Mouse (Mus musculus): ENCODE measurements around the gene Ikzf1. TPM values are rescaled to one million over a fixed set of nuclear protein-coding genes. Genes with fewer than 3 reads are reported as not detected.

Ikzf1 gene
- polyA plus RNA-seq, 1 experiment from 2014 or later: 33.7 TPM

GRCm38 (mm10) chr11:11766736-11767135, 81.9 kb downstream of the Ikzf1 start:
- no peak for ATAC-seq (ENCODE audit: insufficient read depth)
- Histone ChIP-seq H3K4me1 (replicated peaks) (no peaks in the 10 kb centered on the region), H3K9ac (no peak overlapping the region), H3K27me3 (no peaks in the 10 kb centered on the region), H3K9me3 (replicated peaks) (no peaks in the 10 kb centered on the region), H3K4me3 (replicated peaks) (no peak overlapping the region), H3K4me2 (no peak overlapping the region), H3K36me3 (replicated peaks) (peaks cover 72% of the 10 kb centered on the region), H3K27ac (replicated peaks) (no peak overlapping the region)

- Histone ChIP-seq H3K4me1 (replicated peaks) (no peaks in the 10 kb centered on the region), H3K27me3 (no peaks in the 10 kb centered on the region), H3K4me2 (no peak overlapping the region), H3K4me3 (replicated peaks) (no peak overlapping the region), H3K36me3 (replicated peaks) (peaks cover 71% of the 10 kb centered on the region), H3K9me3 (replicated peaks) (no peaks in the 10 kb centered on the region), H3K9ac (no peak overlapping the region), H3K27ac (replicated peaks) (no peak overlapping the region)
- 75% methylated on average over 2 of the region's 2 CpGs for WGBS (ENCODE audit: insufficient replicate concordance)
- ATAC-seq (ENCODE audit: insufficient read depth): no peak
Measured at GRCm38 (mm10) chr11:11768057-11768456, 83.3 kb downstream of the Ikzf1 start.

- H3K4me2 ChIP-seq: no peak overlapping the region
- H3K27me3 ChIP-seq: no peaks in the 10 kb centered on the region
- no peaks in the 10 kb centered on the region for H3K4me1 ChIP-seq (replicated peaks)
- no peak overlapping the region for H3K9ac ChIP-seq
- H3K27ac ChIP-seq (replicated peaks): no peak overlapping the region
- ATAC-seq (ENCODE audit: insufficient read depth): no peak
- H3K4me3 ChIP-seq (replicated peaks): no peak overlapping the region
- H3K9me3 ChIP-seq (replicated peaks): no peaks in the 10 kb centered on the region
- 90% methylated on average over 20 of the region's 20 CpGs for WGBS (ENCODE audit: insufficient replicate concordance)
- peaks cover 68% of the 10 kb centered on the region for H3K36me3 ChIP-seq (replicated peaks)
Measured at GRCm38 (mm10) chr11:11769281-11769680, 84.5 kb downstream of the Ikzf1 start.

GRCm38 (mm10) chr11:11770691-11771090, 85.9 kb downstream of the Ikzf1 start:
- Histone ChIP-seq H3K27ac (replicated peaks) (no peak overlapping the region), H3K4me1 (replicated peaks) (no peaks in the 10 kb centered on the region), H3K36me3 (replicated peaks) (peaks cover 60% of the 10 kb centered on the region), H3K27me3 (no peaks in the 10 kb centered on the region), H3K4me3 (replicated peaks) (no peak overlapping the region), H3K9me3 (replicated peaks) (no peaks in the 10 kb centered on the region), H3K9ac (no peak overlapping the region), H3K4me2 (no peak overlapping the region)
- no peak for ATAC-seq (ENCODE audit: insufficient read depth)
- WGBS (ENCODE audit: insufficient replicate concordance): 80% methylated on average over 3 of the region's 3 CpGs

- Histone ChIP-seq H3K9ac (no peak overlapping the region), H3K36me3 (replicated peaks) (peaks cover 48% of the 10 kb centered on the region), H3K4me3 (replicated peaks) (no peak overlapping the region), H3K27me3 (no peaks in the 10 kb centered on the region), H3K4me1 (replicated peaks) (no peaks in the 10 kb centered on the region), H3K4me2 (no peak overlapping the region), H3K9me3 (replicated peaks) (no peaks in the 10 kb centered on the region), H3K27ac (replicated peaks) (no peak overlapping the region)
- no peak for ATAC-seq (ENCODE audit: insufficient read depth)
- 62% methylated on average over 4 of the region's 4 CpGs for WGBS (ENCODE audit: insufficient replicate concordance)
Measured at GRCm38 (mm10) chr11:11772196-11772595, 87.4 kb downstream of the Ikzf1 start.

GRCm38 (mm10) chr11:11774384-11774783, 89.6 kb downstream of the Ikzf1 start:
- ATAC-seq (ENCODE audit: insufficient read depth): no peak

GRCm38 (mm10) chr11:11774893-11775292, 90.1 kb downstream of the Ikzf1 start:
- H3K9me3 ChIP-seq (replicated peaks): no peaks in the 10 kb centered on the region
- H3K9ac ChIP-seq: no peak overlapping the region
- no peaks in the 10 kb centered on the region for H3K27me3 ChIP-seq
- H3K4me3 ChIP-seq (replicated peaks): no peak overlapping the region
- H3K36me3 ChIP-seq (replicated peaks): peaks cover 26% of the 10 kb centered on the region
- H3K4me2 ChIP-seq: no peak overlapping the region
- no peak overlapping the region for H3K27ac ChIP-seq (replicated peaks)
- no peak for ATAC-seq (ENCODE audit: insufficient read depth)
- WGBS (ENCODE audit: insufficient replicate concordance): 73% methylated on average over 5 of the region's 5 CpGs
- no peaks in the 10 kb centered on the region for H3K4me1 ChIP-seq (replicated peaks)

More at GRCm38 (mm10) chr11:11774384-11774783, 89.6 kb downstream of the Ikzf1 start:
- Histone ChIP-seq H3K27ac (replicated peaks) (no peak overlapping the region), H3K9me3 (replicated peaks) (no peaks in the 10 kb centered on the region), H3K36me3 (replicated peaks) (peaks cover 31% of the 10 kb centered on the region), H3K4me3 (replicated peaks) (no peak overlapping the region), H3K4me1 (replicated peaks) (no peaks in the 10 kb centered on the region), H3K4me2 (no peak overlapping the region), H3K9ac (no peak overlapping the region), H3K27me3 (no peaks in the 10 kb centered on the region)
- WGBS (ENCODE audit: insufficient replicate concordance): 79% methylated on average over 4 of the region's 4 CpGs

GRCm38 (mm10) chr11:11776071-11776821, 91.4 kb downstream of the Ikzf1 start:
- ATAC-seq (ENCODE audit: insufficient read depth): no peak
- WGBS (ENCODE audit: insufficient replicate concordance): 66% methylated on average over 4 of the region's 4 CpGs
- Histone ChIP-seq H3K4me1 (replicated peaks) (no peaks in the 10 kb centered on the region), H3K36me3 (replicated peaks) (peaks cover 14% of the 10 kb centered on the region), H3K4me2 (no peak overlapping the region), H3K27me3 (no peaks in the 10 kb centered on the region), H3K4me3 (replicated peaks) (no peak overlapping the region), H3K9ac (no peak overlapping the region), H3K27ac (replicated peaks) (no peak overlapping the region), H3K9me3 (replicated peaks) (no peaks in the 10 kb centered on the region)

- no peak for ATAC-seq (ENCODE audit: insufficient read depth)
- no peak overlapping the region for H3K27ac ChIP-seq (replicated peaks)
- H3K4me3 ChIP-seq (replicated peaks): no peak overlapping the region
- 71% methylated on average over 7 of the region's 7 CpGs for WGBS (ENCODE audit: insufficient replicate concordance)
- H3K36me3 ChIP-seq (replicated peaks): peaks cover 14% of the 10 kb centered on the region
- no peak overlapping the region for H3K9ac ChIP-seq
- H3K4me2 ChIP-seq: no peak overlapping the region
- H3K27me3 ChIP-seq: no peaks in the 10 kb centered on the region
- H3K4me1 ChIP-seq (replicated peaks): no peaks in the 10 kb centered on the region
- H3K9me3 ChIP-seq (replicated peaks): no peaks in the 10 kb centered on the region
Measured at GRCm38 (mm10) chr11:11776822-11777174, 92.0 kb downstream of the Ikzf1 start.

GRCm38 (mm10) chr11:11777246-11777645, 92.4 kb downstream of the Ikzf1 start:
- ATAC-seq (ENCODE audit: insufficient read depth): no peak
- H3K27me3 ChIP-seq: no peaks in the 10 kb centered on the region
- no peaks in the 10 kb centered on the region for H3K4me1 ChIP-seq (replicated peaks)
- no peaks in the 10 kb centered on the region for H3K9me3 ChIP-seq (replicated peaks)
- H3K27ac ChIP-seq (replicated peaks): no peak overlapping the region
- no peak overlapping the region for H3K4me3 ChIP-seq (replicated peaks)
- H3K4me2 ChIP-seq: no peak overlapping the region
- WGBS (ENCODE audit: insufficient replicate concordance): 37% methylated on average over 3 of the region's 3 CpGs
- no peak overlapping the region for H3K9ac ChIP-seq
- peaks cover 10% of the 10 kb centered on the region for H3K36me3 ChIP-seq (replicated peaks)

GRCm38 (mm10) chr11:11777796-11778195, 93.0 kb downstream of the Ikzf1 start:
- Histone ChIP-seq H3K4me1 (replicated peaks) (no peaks in the 10 kb centered on the region), H3K4me3 (replicated peaks) (no peak overlapping the region), H3K36me3 (replicated peaks) (peaks cover 6% of the 10 kb centered on the region), H3K9ac (no peak overlapping the region), H3K27ac (replicated peaks) (no peak overlapping the region), H3K4me2 (no peak overlapping the region), H3K27me3 (no peaks in the 10 kb centered on the region), H3K9me3 (replicated peaks) (no peaks in the 10 kb centered on the region)
- ATAC-seq (ENCODE audit: insufficient read depth): no peak
- WGBS (ENCODE audit: insufficient replicate concordance): 72% methylated on average over 2 of the region's 2 CpGs

GRCm38 (mm10) chr11:11778345-11778744, 93.5 kb downstream of the Ikzf1 start:
- Histone ChIP-seq H3K4me2 (no peak overlapping the region), H3K36me3 (replicated peaks) (peaks cover under 1% of the 10 kb centered on the region; the same call in 1 of the 2 replicates), H3K9ac (no peak overlapping the region), H3K4me1 (replicated peaks) (no peaks in the 10 kb centered on the region), H3K4me3 (replicated peaks) (no peak overlapping the region), H3K27me3 (no peaks in the 10 kb centered on the region), H3K27ac (replicated peaks) (no peak overlapping the region), H3K9me3 (replicated peaks) (no peaks in the 10 kb centered on the region)
- ATAC-seq (ENCODE audit: insufficient read depth): no peak
- 82% methylated on average over 6 of the region's 6 CpGs for WGBS (ENCODE audit: insufficient replicate concordance)
